Mouse (Mus musculus) adrenal gland, postnatal 25 days (tissue): ENCODE data around the gene Psmd8. TPM values are rescaled to one million over a fixed set of nuclear protein-coding genes. Genes with fewer than 3 reads are reported as not detected.

Experiments
- DNase-seq: peaks from one replicate; pipeline ENCODE4 v3.0.0; 2021; ENCODE audit warnings: mixed read lengths
- total RNA-seq: library from RNA; stranded (reverse); gene quantifications from 2 replicates; pipeline ENCODE4 v1.2.3, GENCODE M21; 2021

Gene Psmd8
- total RNA-seq, 1 experiment from 2014 or later: 176 TPM

DNA sequence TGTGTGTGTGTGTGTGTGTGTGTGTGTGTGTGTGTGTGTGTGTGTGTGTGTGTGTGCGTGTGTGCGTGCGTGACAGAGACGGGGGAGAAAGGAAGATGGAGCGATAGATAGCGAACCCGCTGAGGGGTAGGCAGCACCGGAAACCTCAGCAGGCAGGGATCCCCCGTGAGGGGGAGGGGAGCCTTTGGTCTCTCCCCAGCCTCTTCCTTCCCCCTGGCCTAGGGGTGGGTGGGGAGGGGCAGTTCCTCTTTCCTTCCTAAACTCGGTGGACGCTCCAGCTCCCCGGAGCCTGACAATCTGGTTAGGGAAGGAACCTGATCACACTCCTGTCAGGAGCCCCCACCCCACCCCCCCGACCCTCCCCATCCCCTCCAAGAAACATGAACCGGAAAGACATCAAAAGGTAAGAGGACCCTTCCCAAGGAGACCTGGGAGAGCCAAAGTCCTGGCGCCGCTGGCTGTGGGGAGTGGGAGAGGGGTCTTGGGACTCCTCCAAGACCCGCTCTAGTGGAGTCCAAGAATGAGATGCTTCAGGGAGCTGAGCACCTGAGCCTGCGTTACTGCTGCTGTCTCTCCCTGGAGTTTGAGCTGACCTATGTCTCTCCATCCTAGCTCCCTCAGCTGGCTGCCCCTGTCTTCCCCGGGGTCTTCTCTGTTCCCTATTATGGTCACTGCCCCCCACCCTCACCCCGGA lies 45.7 kb downstream of the Psmd8 start, which contains the start of gene Rasgrp4:
Gene Rasgrp4, plus strand, starts transcription at position 159 of the 694 bp plus-strand sequence.
- no peak for DNase-seq

DNA sequence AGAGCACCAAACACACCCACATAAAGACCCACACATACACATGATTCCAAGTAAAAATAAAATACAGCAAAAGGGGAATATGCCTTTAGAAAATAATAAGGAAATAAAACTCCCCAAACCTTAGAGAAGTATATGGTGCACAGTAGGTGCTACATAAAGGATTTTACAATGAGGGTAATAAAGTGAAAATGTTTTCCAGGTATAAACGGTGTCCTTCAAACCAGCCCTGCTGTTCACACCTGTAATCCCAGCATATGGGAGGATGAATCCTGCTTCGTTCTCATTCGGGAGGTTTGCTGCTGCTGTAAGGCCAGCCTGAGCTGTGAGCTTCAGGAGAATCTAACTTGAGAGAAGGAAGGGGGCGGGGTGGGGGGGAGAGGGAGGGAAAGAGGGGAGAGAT lies 46.3 kb downstream of the Psmd8 start:
- no peak for DNase-seq

- DNase-seq: no peak
Observed at GRCm38 (mm10) chr7:29128725-29129124, 51.8 kb downstream of the Psmd8 start.

DNA sequence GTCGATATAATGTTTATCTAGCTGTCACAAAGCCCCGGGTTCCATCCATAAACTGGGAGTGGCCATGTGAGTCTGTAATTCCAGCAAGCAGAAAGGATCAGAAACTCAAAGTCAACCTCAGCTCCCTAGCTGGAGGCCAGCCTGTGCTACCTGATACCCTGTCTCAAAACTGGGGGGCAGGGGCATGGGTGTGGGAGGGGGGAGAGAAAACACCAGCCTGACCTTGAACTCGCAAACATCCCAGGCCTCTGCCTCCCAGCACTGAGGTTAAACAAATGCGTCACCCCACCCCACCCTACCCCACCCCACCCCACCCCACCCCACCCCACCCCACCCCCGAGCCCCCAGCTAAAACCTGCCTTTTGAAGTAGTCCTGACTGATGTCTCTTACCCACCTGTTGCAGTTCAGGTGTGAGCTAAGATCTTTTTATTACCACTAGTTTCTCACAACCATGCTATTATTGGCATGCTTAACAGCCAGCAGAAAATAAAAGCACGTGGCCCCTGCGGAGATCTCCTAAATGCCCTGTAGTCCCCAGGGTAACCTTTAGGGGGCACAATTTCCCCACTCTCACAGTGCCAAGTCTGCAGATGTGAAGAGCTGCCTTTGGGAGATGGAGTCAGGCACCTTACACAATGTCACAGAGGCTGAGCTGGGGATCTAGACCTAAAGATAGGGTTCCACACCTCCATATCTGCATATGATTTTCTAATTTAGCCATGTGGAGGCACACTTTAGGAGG lies 54.2 kb downstream of the Psmd8 start:
- DNase-seq: peak; percentile 58

GRCm38 (mm10) chr7:29124970-29125369 lies 55.5 kb downstream of the Psmd8 start, which contains the start of gene Ryr1:
Ryr1 (minus strand) TSS chr7:29125179.
- peak; percentile 67 for DNase-seq

Other genes with a start within 250 kb of the Psmd8 start
- gene Actn4, start 218.4 kb downstream of the Psmd8 start, total RNA-seq: 204 and 206 TPM in 2 replicates
- gene Eif3k, start 198.8 kb downstream of the Psmd8 start, total RNA-seq: 222 and 254 TPM in 2 replicates
- 1.1 and 1.4 TPM in 2 replicates for gene Map4k1, start 198.7 kb downstream of the Psmd8 start, total RNA-seq
- 0.14 and 0.18 TPM in 2 replicates for gene Ryr1, start 55.5 kb downstream of the Psmd8 start, total RNA-seq
- 0.90 and 1.7 TPM in 2 replicates for gene Rasgrp4, start 45.9 kb downstream of the Psmd8 start, total RNA-seq
- gene Fam98c, start 24.5 kb downstream of the Psmd8 start, total RNA-seq: 14.4 and 15.7 TPM in 2 replicates
- 1.3 and 1.4 TPM in 2 replicates for gene Ggn, start 10.5 kb downstream of the Psmd8 start, total RNA-seq
- 7.4 and 11.0 TPM in 2 replicates for gene Spred3, start 10.3 kb downstream of the Psmd8 start, total RNA-seq
- gene Catsperg1, start 33.3 kb upstream of the Psmd8 start, total RNA-seq: 0.67 and 2.8 TPM in 2 replicates
- 1.1 and 1.6 TPM in 2 replicates for gene Kcnk6, start 51.8 kb upstream of the Psmd8 start, total RNA-seq
- gene Yif1b, start 57.6 kb upstream of the Psmd8 start, total RNA-seq: 43.6 and 49.3 TPM in 2 replicates
- gene 2200002D01Rik, start 67.8 kb upstream of the Psmd8 start, total RNA-seq: 0.86 and 2.0 TPM in 2 replicates
- gene Spint2, start 101.2 kb upstream of the Psmd8 start, total RNA-seq: 23.0 and 36.9 TPM in 2 replicates
- 5.5 and 6.7 TPM in 2 replicates for gene Ppp1r14a, start 108.6 kb upstream of the Psmd8 start, total RNA-seq
- gene Dpf1, start 123.2 kb upstream of the Psmd8 start, total RNA-seq: 0.95 and 1.6 TPM in 2 replicates